Mouse (Mus musculus) neural tube, embryonic 15.5 days (tissue): ENCODE results near the gene Acox2. TPM values are rescaled to one million over a fixed set of nuclear protein-coding genes. Genes with fewer than 3 reads are reported as not detected.
"Not testable (repeated sequence)": the region's sequence is repeated elsewhere in the genome, so short reads cannot be mapped to it uniquely, and the experiment has no call there.

Source experiments
- ATAC-seq: fragments of 200-750 bp; cut with Nextera tagmentation; 2 replicates; pipeline ENCODE4 v1.8.0; 2017; ENCODE audit warnings: mild to moderate bottlenecking, moderate TSS enrichment, moderate library complexity; ENCODE audit not compliant: low FRiP score
- H3K27ac ChIP-seq: fragments of 300-500 bp; sonication (generic); replicated peaks from 2 replicates; pipeline ENCODE4 v1.5.1; 2015; ENCODE audit warnings: mild to moderate bottlenecking, inconsistent platforms
- H3K27me3 ChIP-seq: fragments of 300-500 bp; sonication (generic); replicated peaks from 2 replicates; pipeline ENCODE4 v1.6.1; 2015; ENCODE audit warnings: inconsistent platforms
- H3K36me3 ChIP-seq: fragments of 300-500 bp; sonication (generic); 2 replicates; pipeline ENCODE4 v1.6.1; 2015; ENCODE audit warnings: inconsistent platforms
- H3K4me1 ChIP-seq: fragments of 300-500 bp; sonication (generic); 2 replicates; pipeline ENCODE4 v1.6.1; 2015; ENCODE audit warnings: inconsistent platforms
- H3K4me2 ChIP-seq: fragments of 300-500 bp; sonication (generic); 2 replicates; pipeline ENCODE4 v1.6.1; 2015; ENCODE audit warnings: inconsistent platforms, mild to moderate bottlenecking, moderate library complexity
- H3K4me3 ChIP-seq: fragments of 300-500 bp; sonication (generic); replicated peaks from 2 replicates; pipeline ENCODE4 v1.5.1; 2015; ENCODE audit warnings: mild to moderate bottlenecking, inconsistent platforms
- H3K9ac ChIP-seq: fragments of 300-500 bp; sonication (generic); replicated peaks from 2 replicates; pipeline ENCODE4 v1.6.1; 2015; ENCODE audit warnings: mild to moderate bottlenecking, inconsistent platforms
- H3K9me3 ChIP-seq: fragments of 300-500 bp; sonication (generic); replicated peaks from 2 replicates; pipeline ENCODE4 v1.6.1; 2016; ENCODE audit warnings: inconsistent platforms
- WGBS: fragments of 180-500 bp; shearing (Covaris S2); methylation state at CpG from one replicate; pipeline ENCODE4 v1.1.7; 2015; ENCODE audit warnings: mixed read lengths; 5-methylcytosine and 5-hydroxymethylcytosine counted together
- polyA plus RNA-seq: library from polyadenylated mRNA; unstranded; fragments of >200 nt; fragmentation: Nextera tagmentation; extraction: Ambion mirVana; gene quantifications from 2 replicates; pipeline ENCODE4 v1.2.1, GENCODE M21; 2015

Gene Acox2
- polyA plus RNA-seq: 0.22 TPM in 1 of 2 replicates, not detected in the other

DNA sequence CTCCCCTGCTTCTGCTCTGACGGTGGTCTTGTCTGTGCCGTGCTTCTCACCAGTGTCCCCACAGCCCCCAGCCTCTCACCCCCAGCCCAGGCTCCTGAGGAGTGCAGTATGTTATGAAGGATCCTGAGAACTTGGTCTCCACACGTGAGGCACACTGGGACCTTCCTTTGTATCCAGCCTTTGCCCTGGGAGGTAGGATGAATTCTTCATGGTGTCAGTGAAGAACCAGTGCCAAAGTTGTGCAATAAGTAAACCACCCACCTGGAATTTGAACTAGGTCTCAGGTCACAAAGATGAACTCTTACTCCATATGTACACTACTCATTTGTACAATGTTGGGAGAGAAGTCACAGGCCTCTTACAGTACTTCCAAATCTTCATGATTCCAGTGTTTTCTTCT lies at the start of gene Acox2:
Acox2 (minus strand) TSS at position 188 of the 400 bp plus-strand sequence.
- no peak within 1 kb of the TSS for H3K4me2 ChIP-seq
- WGBS: 87% methylated on average over 3 of the region's 3 CpGs
- H3K36me3 ChIP-seq: no peaks in the 10 kb centered on the region
- no peak for ATAC-seq
- no peak within 1 kb of the TSS for H3K4me3 ChIP-seq
- H3K9ac ChIP-seq: no peak within 1 kb of the TSS
- no peak within 1 kb of the TSS for H3K27ac ChIP-seq
- no peaks in the 10 kb centered on the region for H3K27me3 ChIP-seq
- no peaks in the 10 kb centered on the region for H3K9me3 ChIP-seq
- H3K4me1 ChIP-seq: no peaks in the 10 kb centered on the region

- ATAC-seq: no peak
- Histone ChIP-seq H3K9me3 (no peaks in the 10 kb centered on the region), H3K27me3 (0 out of 2 replicates have a peak, but pooled peaks cover 10% of the 10 kb centered on the region), H3K4me3 (no peak overlapping the region), H3K4me1 (0 out of 2 replicates have a peak, but pooled peaks cover 7% of the 10 kb centered on the region), H3K4me2 (no peak overlapping the region), H3K36me3 (no peaks in the 10 kb centered on the region), H3K9ac (no peak overlapping the region), H3K27ac (no peak overlapping the region)
- 67% methylated on average over 3 of the region's 3 CpGs for WGBS
Observed at GRCm38 (mm10) chr14:8308650-8309049, 49.5 kb upstream of the Acox2 start.

DNA sequence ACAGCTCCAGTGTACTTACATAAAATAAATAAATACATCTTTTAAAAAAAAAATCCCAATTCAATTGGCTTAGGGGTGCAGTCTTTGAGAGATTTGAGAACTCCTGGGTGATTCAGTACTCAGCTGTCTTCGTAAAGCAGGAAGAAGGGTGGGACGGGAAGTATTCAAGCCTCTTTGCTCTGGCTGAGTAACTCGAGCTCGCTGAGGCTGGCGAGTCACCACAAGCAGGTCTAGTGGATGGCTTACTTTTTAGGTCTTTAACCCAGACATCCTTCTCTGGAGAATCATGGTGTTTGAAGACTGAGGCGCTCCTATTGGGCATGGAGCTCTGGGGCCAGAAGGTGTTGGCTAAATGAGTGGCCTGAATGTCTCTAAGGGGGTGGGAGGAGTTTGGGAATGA lies 47.7 kb upstream of the Acox2 start:
- 85% methylated on average over 6 of the region's 6 CpGs for WGBS
- Histone ChIP-seq H3K27ac (no peak overlapping the region), H3K9ac (no peak overlapping the region), H3K4me1 (0 out of 2 replicates have a peak, but pooled peaks cover 7% of the 10 kb centered on the region), H3K9me3 (no peaks in the 10 kb centered on the region), H3K27me3 (0 out of 2 replicates have a peak, but pooled peaks cover 7% of the 10 kb centered on the region), H3K4me3 (no peak overlapping the region), H3K36me3 (no peaks in the 10 kb centered on the region), H3K4me2 (no peak overlapping the region)
- no peak for ATAC-seq

DNA sequence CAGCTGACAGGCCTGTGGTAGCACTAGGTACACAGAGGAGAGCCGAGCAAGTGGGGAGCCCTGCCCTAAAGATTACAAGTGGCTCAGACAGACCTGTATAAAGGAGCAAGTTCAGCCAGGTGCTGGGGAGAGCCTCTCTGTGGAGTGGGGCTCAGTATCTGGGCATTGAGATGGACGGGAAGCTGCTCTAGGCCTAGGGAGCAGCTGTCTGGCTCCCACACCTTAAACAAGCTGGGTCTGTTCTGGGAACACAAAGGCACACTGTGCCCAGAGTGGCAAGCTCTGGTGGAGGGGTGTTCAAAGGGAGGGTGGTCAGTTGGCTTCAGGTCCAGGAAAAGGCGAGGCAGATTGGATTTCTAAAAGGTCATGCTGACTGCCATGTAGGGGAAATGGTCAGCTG lies 45.9 kb upstream of the Acox2 start:
- Histone ChIP-seq H3K4me3 (no peak overlapping the region), H3K27me3 (0 out of 2 replicates have a peak, but pooled peaks cover 7% of the 10 kb centered on the region), H3K9ac (no peak overlapping the region), H3K36me3 (no peaks in the 10 kb centered on the region), H3K4me1 (0 out of 2 replicates have a peak, but pooled peaks cover 6% of the 10 kb centered on the region), H3K4me2 (no peak overlapping the region), H3K9me3 (no peaks in the 10 kb centered on the region), H3K27ac (no peak overlapping the region)
- 64% methylated on average over 3 of the region's 3 CpGs for WGBS
- ATAC-seq: no peak

GRCm38 (mm10) chr14:8304082-8304481 lies 44.9 kb upstream of the Acox2 start:
- no peak for ATAC-seq
- no peaks in the 10 kb centered on the region for H3K4me1 ChIP-seq
- 0 out of 2 replicates have a peak, but pooled peaks cover 7% of the 10 kb centered on the region for H3K27me3 ChIP-seq
- no peaks in the 10 kb centered on the region for H3K36me3 ChIP-seq
- H3K4me2 ChIP-seq: no peak overlapping the region
- no peaks in the 10 kb centered on the region for H3K9me3 ChIP-seq
- no peak overlapping the region for H3K9ac ChIP-seq
- H3K27ac ChIP-seq: no peak overlapping the region
- no peak overlapping the region for H3K4me3 ChIP-seq

DNA sequence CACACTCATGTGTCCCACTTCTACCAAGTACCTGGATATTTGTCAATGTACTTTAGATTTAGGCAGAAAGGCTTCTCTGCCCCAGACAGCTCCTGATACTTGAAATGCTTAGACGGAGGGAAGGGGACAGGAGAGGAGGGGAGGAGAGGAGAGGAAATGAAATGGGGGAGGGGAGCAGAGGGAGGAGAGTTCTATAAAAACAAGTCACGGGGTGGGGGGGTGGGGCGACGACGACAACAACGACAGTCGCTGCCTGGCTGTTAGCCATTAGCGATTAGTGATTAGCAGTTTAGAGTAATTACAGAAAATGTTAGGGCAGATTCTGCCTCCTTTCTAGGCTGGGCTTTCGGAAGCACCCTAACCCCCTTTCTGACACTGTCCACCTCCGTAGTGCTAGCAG lies 43.5 kb upstream of the Acox2 start:
- no peaks in the 10 kb centered on the region for H3K9me3 ChIP-seq
- H3K4me1 ChIP-seq: no peaks in the 10 kb centered on the region
- no peak overlapping the region for H3K27ac ChIP-seq
- no peak overlapping the region for H3K4me3 ChIP-seq
- H3K9ac ChIP-seq: no peak overlapping the region
- H3K27me3 ChIP-seq: no peaks in the 10 kb centered on the region
- ATAC-seq: no peak
- H3K4me2 ChIP-seq: no peak overlapping the region
- 10% methylated on average over 10 of the region's 10 CpGs for WGBS
- no peaks in the 10 kb centered on the region for H3K36me3 ChIP-seq

DNA sequence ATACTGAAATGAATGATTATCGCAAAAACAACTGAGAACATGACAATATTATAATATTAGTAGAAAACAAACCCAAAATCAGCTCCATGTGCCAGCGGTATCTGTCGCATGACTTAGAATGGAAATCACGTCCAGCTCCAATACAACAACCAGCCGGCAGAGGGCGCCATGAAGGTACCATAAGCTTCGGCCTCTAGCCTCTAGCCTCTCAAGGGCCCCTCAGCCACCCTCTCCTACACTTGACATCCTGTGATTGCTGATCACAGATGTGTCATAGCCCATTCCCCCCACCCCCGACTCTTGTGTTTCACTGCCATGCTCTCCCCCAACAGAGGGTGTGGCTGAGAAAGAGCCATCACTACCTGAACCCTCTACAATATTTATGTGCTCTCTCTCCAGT lies 41.1 kb upstream of the Acox2 start:
- ATAC-seq: no peak
- Histone ChIP-seq H3K27me3 (no peaks in the 10 kb centered on the region), H3K9me3 (no peaks in the 10 kb centered on the region), H3K9ac (no peak overlapping the region), H3K4me1 (no peaks in the 10 kb centered on the region), H3K4me2 (no peak overlapping the region), H3K27ac (no peak overlapping the region), H3K36me3 (no peaks in the 10 kb centered on the region), H3K4me3 (no peak overlapping the region)
- WGBS: 21% methylated on average over 8 of the region's 8 CpGs

GRCm38 (mm10) chr14:8297889-8298293 lies 38.7 kb upstream of the Acox2 start:
- no peaks in the 10 kb centered on the region for H3K9me3 ChIP-seq
- ATAC-seq: no peak
- no peak overlapping the region for H3K4me3 ChIP-seq
- 78% methylated on average over 5 of the region's 5 CpGs for WGBS
- H3K36me3 ChIP-seq: no peaks in the 10 kb centered on the region
- no peaks in the 10 kb centered on the region for H3K27me3 ChIP-seq
- H3K9ac ChIP-seq: no peak overlapping the region
- H3K4me1 ChIP-seq: no peaks in the 10 kb centered on the region
- no peak overlapping the region for H3K4me2 ChIP-seq
- no peak overlapping the region for H3K27ac ChIP-seq

GRCm38 (mm10) chr14:8294257-8294656 lies 35.1 kb upstream of the Acox2 start:
- no peaks in the 10 kb centered on the region for H3K27me3 ChIP-seq
- H3K9me3 ChIP-seq: peaks cover 5% of the 10 kb centered on the region; the same call in 1 of the 2 replicates
- no peak for ATAC-seq
- H3K4me3 ChIP-seq: no peak overlapping the region
- H3K9ac ChIP-seq: no peak overlapping the region
- no peaks in the 10 kb centered on the region for H3K4me1 ChIP-seq
- no peak overlapping the region for H3K4me2 ChIP-seq
- H3K36me3 ChIP-seq: no peaks in the 10 kb centered on the region
- 95% methylated on average over 1 of the region's 1 CpGs for WGBS
- no peak overlapping the region for H3K27ac ChIP-seq

GRCm38 (mm10) chr14:8286595-8286994 lies 27.4 kb upstream of the Acox2 start:
- H3K27ac ChIP-seq, H3K9me3 ChIP-seq, H3K36me3 ChIP-seq, H3K9ac ChIP-seq, H3K4me3 ChIP-seq, H3K4me2 ChIP-seq, H3K4me1 ChIP-seq, H3K27me3 ChIP-seq, ATAC-seq: not testable (repeated sequence)
- 85% methylated on average over 5 of the region's 5 CpGs for WGBS

DNA sequence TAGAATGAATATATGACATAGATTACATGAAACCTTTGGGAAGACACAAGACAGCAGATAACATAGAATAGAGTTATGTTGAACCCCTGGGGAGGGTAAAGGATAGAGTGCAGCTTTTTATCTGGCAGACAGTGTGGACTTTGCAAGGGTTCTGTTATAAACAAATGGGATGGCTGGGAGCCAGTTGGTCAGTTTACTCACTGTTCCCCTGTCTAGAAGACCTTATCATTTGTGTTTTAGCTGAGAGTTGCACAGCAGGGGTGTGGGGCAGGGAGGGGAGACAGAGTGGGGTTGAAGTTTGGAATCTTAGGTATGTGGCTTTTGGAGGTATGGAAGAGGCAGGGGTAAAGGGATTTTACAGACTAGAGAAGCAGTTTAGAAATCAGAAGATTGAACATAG lies 24.6 kb upstream of the Acox2 start:
- Histone ChIP-seq H3K4me3 (no peak overlapping the region), H3K27me3 (no peaks in the 10 kb centered on the region), H3K9ac (no peak overlapping the region), H3K4me2 (no peak overlapping the region), H3K4me1 (no peaks in the 10 kb centered on the region), H3K36me3 (no peaks in the 10 kb centered on the region), H3K27ac (no peak overlapping the region), H3K9me3 (no peaks in the 10 kb centered on the region)
- no peak for ATAC-seq

GRCm38 (mm10) chr14:8271281-8271680 lies 12.1 kb upstream of the Acox2 start:
- H3K27ac ChIP-seq, H3K9me3 ChIP-seq, ATAC-seq, H3K4me3 ChIP-seq, H3K27me3 ChIP-seq, H3K36me3 ChIP-seq, H3K4me1 ChIP-seq, H3K4me2 ChIP-seq, H3K9ac ChIP-seq: not testable (repeated sequence)
- WGBS: 89% methylated on average over 8 of the region's 8 CpGs

DNA sequence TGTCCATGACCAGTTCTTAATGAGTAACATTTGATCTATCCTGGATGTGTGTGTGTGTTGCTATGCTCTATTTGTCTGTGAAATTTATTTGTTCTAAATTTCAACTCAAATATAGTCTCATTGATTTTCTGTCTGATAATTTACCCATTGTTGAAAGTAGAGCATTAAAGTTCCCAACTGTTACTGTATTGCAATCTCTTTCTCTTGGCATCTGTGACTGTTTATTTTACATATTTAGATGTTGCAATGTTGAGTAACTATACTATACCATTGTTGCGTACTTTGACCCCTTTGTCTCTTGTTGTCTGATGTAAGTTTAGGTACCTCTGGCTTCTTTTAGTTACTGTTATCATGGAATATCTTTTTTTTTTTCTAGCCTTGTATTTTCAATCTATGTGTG lies 5.2 kb upstream of the Acox2 start:
- WGBS: 94% methylated on average over 1 of the region's 1 CpGs
- no peaks in the 10 kb centered on the region for H3K27me3 ChIP-seq
- H3K4me1 ChIP-seq: no peaks in the 10 kb centered on the region
- H3K36me3 ChIP-seq: no peaks in the 10 kb centered on the region
- H3K9ac ChIP-seq: no peak overlapping the region
- ATAC-seq: no peak
- no peak overlapping the region for H3K4me2 ChIP-seq
- H3K9me3 ChIP-seq: no peaks in the 10 kb centered on the region
- no peak overlapping the region for H3K27ac ChIP-seq
- no peak overlapping the region for H3K4me3 ChIP-seq
